Mouse (Mus musculus): ENCODE measurements at regions not wholly inside any gene's neighbourhood (a gene's known extent, or its start where the extent isn't known, plus 50 kb on each side); places are given as distances from the start of the nearest gene placed in this dataset.

- TF ChIP-seq CEBPB (IDR thresholded peaks at IDR 0.05; ENCODE audit: low read depth) (no peak), MYOD1 (IDR thresholded peaks at IDR 0.05; ENCODE audit: control insufficient read depth, insufficient read length, low read depth) (no peak), CTCF (IDR thresholded peaks at IDR 0.05; ENCODE audit: control insufficient read depth, insufficient read depth, insufficient read length) (no peak)
These were observed 1015.6 kb downstream of the Pcdh7 start for GRCm38 (mm10) chr5:58733366-58733765.
